7 mouse cellular contexts compared by ENCODE assay signal in the genomic region with DNA sequence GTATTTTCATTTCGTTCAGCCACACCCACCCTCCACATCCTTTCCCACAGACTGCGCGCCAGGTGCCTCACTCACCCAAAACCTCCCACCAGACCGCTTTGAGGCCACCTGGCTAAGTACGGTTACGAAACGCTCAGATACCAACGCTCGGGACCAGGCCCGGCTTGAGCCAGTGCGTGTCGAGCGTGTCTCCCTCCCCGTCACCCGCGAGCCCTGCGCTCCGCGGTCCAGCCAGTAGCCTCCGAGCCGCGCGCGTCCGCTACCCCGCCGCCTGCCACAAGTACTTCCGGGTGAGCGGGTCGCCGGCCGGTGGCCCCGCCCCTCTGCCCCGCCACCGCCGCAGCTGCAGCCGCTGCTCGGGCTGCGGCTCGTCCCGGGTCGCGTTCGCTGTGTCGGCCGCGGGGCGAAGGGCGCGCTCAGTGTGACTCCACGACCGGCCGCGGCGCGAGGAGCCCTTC. TPM values are rescaled to one million over a fixed set of nuclear protein-coding genes. Genes with fewer than 3 reads are reported as not detected.
A peak's percentile ranks its signal among the peaks of the same experiment; 100 is the strongest.
DNase-seq lines count a peak whose midpoint lies in the region; ATAC-seq and TF ChIP-seq lines count a peak whose summit lies in the region.

No protein-coding gene starts in this region.

- TF ChIP-seq CTCF in intestine, postnatal 0 days (IDR thresholded peaks at IDR 0.05; ENCODE audit: low read depth), result no peak
- TF ChIP-seq CTCF in spleen, adult 2 months (IDR thresholded peaks at IDR 0.05; ENCODE audit: extremely low read depth, insufficient read depth, insufficient read length, insufficient replicate concordance), result no peak

- no peaks in the 10 kb centered on the region for H3K36me3 ChIP-seq in intestine, postnatal 0 days (ENCODE audit: control insufficient read depth, insufficient read depth)
- 0 out of 2 replicates have a peak, but pooled peaks cover 9% of the 10 kb centered on the region for H3K36me3 ChIP-seq in limb, embryonic 12.5 days
- H3K36me3 ChIP-seq in midbrain, embryonic 14.5 days (ENCODE audit: control insufficient read depth, insufficient read depth, low read length), result no peaks in the 10 kb centered on the region
- H3K36me3 ChIP-seq in spleen, adult 2 months (ENCODE audit: control insufficient read depth, insufficient read depth, low read length), result no peaks in the 10 kb centered on the region

- H3K27me3 ChIP-seq in intestine, postnatal 0 days (replicated peaks; ENCODE audit: control insufficient read depth, insufficient read depth, low read length), result no peaks in the 10 kb centered on the region
- H3K27me3 ChIP-seq in limb, embryonic 12.5 days, result no peaks in the 10 kb centered on the region
- no peaks in the 10 kb centered on the region for H3K27me3 ChIP-seq in midbrain, embryonic 14.5 days (ENCODE audit: control insufficient read depth, insufficient read depth, low read length)
- H3K27me3 ChIP-seq in spleen, adult 2 months (ENCODE audit: control insufficient read depth, insufficient read depth, low read length), result no peaks in the 10 kb centered on the region

- peaks cover 3% of the 10 kb centered on the region for H3K4me1 ChIP-seq in intestine, postnatal 0 days (replicated peaks; ENCODE audit: control insufficient read depth, insufficient read depth, low read length)
- H3K4me1 ChIP-seq in limb, embryonic 12.5 days (replicated peaks), result peaks cover 13% of the 10 kb centered on the region
- H3K4me1 ChIP-seq in midbrain, embryonic 14.5 days (ENCODE audit: control insufficient read depth, insufficient read depth, low read length), result peaks cover 16% of the 10 kb centered on the region
- peaks cover 11% of the 10 kb centered on the region for H3K4me1 ChIP-seq in spleen, adult 2 months (ENCODE audit: control insufficient read depth, insufficient read depth, insufficient read length)

- H3K27ac ChIP-seq in intestine, postnatal 0 days (ENCODE audit: low read depth, low read length), result peak overlapping the region; percentile 96
- H3K27ac ChIP-seq in limb, embryonic 12.5 days, result peak overlapping the region; percentile 81
- peak overlapping the region; percentile 87 for H3K27ac ChIP-seq in midbrain, embryonic 14.5 days (replicated peaks; ENCODE audit: low read depth, low read length)
- peak overlapping the region; percentile 51 for H3K27ac ChIP-seq in spleen, adult 2 months (ENCODE audit: insufficient read depth, low read length)

- H3K9ac ChIP-seq in intestine, postnatal 0 days (ENCODE audit: low read depth, low read length), result peak overlapping the region; percentile 95
- H3K9ac ChIP-seq in limb, embryonic 12.5 days (replicated peaks), result peak overlapping the region; percentile 94
- H3K9ac ChIP-seq in midbrain, embryonic 14.5 days (replicated peaks; ENCODE audit: low read length), result peak overlapping the region; percentile 92

- WGBS in intestine, postnatal 0 days, result under 1% methylated on average over 41 of the region's 56 CpGs
- WGBS in limb, embryonic 12.5 days, result under 1% methylated on average over 56 of the region's 56 CpGs
- under 1% methylated on average over 56 of the region's 56 CpGs for WGBS in midbrain, embryonic 14.5 days
- under 1% methylated on average over 53 of the region's 56 CpGs for WGBS in spleen, adult 2 months

- TF ChIP-seq POLR2A in spleen, adult 2 months (IDR thresholded peaks at IDR 0.05; ENCODE audit: low read depth, low read length), result peak; percentile 9; the same call in 1 of the 2 replicates

- ATAC-seq in intestine, postnatal 0 days, result peak; percentile 83
- peak; percentile 92 for ATAC-seq in limb, embryonic 12.5 days (ENCODE audit: insufficient number of reproducible peaks, insufficient read depth, low FRiP score, low TSS enrichment, low read depth)
- peak; percentile 97 for ATAC-seq in midbrain, embryonic 14.5 days (ENCODE audit: low FRiP score, low TSS enrichment)

- no peaks in the 10 kb centered on the region for H3K9me3 ChIP-seq in intestine, postnatal 0 days (ENCODE audit: control insufficient read depth)
- H3K9me3 ChIP-seq in limb, embryonic 12.5 days, result no peaks in the 10 kb centered on the region
- no peaks in the 10 kb centered on the region for H3K9me3 ChIP-seq in midbrain, embryonic 14.5 days (ENCODE audit: control insufficient read depth, low read length)

- H3K4me2 ChIP-seq in intestine, postnatal 0 days (replicated peaks; ENCODE audit: low read depth), result peak overlapping the region; percentile 88
- peak overlapping the region; percentile 76 for H3K4me2 ChIP-seq in limb, embryonic 12.5 days
- H3K4me2 ChIP-seq in midbrain, embryonic 14.5 days (ENCODE audit: low read length), result peak overlapping the region; percentile 81

- H3K4me3 ChIP-seq in intestine, postnatal 0 days (ENCODE audit: low read depth, low read length), result peak overlapping the region; percentile 99
- H3K4me3 ChIP-seq in limb, embryonic 12.5 days (replicated peaks), result peak overlapping the region; percentile 99
- H3K4me3 ChIP-seq in midbrain, embryonic 14.5 days (replicated peaks; ENCODE audit: low read depth, low read length), result peak overlapping the region; percentile 99
- H3K4me3 ChIP-seq in spleen, adult 2 months (ENCODE audit: extremely low read depth, insufficient read depth, insufficient read length), result peak overlapping the region; percentile 71

- DNase-seq in adrenal gland, postnatal 10 days, result peak; percentile 95
- DNase-seq in embryo, embryonic 11.5 days (ENCODE audit: low read depth, low spot score), result peak; percentile 46
- DNase-seq in gastrocnemius, postnatal 4 days (ENCODE audit: low spot score in 2 of 2), result peak; percentile 89 to 90
- peak; percentile 92 for DNase-seq in midbrain, embryonic 14.5 days
- DNase-seq in spleen, adult 2 months (ENCODE audit: low read depth in 1 of 2, low spot score in 2 of 2), result peak; percentile 28 to 83

RNA-seq across cellular contexts. Expression of a gene that starts 0.4 kb away (rescaled TPM):
- 10 to 100 TPM; 41.7 to 50.1 TPM for total RNA-seq in adrenal gland, postnatal 10 days (2021)
- total RNA-seq in gastrocnemius, postnatal 4 days (2021), result 10 to 100 TPM; 77.3 to 93.3 TPM
- polyA plus RNA-seq in intestine, postnatal 0 days (2015; fragmentation: Nextera tagmentation; extraction: Ambion mirVana), result 45.1 and 46.1 TPM in 2 replicates
- polyA plus RNA-seq in limb, embryonic 12.5 days (2016; fragmentation: Nextera tagmentation; extraction: Ambion mirVana), result 45.0 and 45.9 TPM in 2 replicates
- 45.1 and 50.7 TPM in 2 replicates for polyA plus RNA-seq in midbrain, embryonic 14.5 days (2014; fragmentation: Nextera tagmentation; extraction: Ambion mirVana)
- polyA plus RNA-seq in spleen, adult 2 months (2012; rRNA removed), result 5.3 and 6.4 TPM in 2 replicates

Comparison
In these comparisons a context has a peak if more than half of its experiments do, and no peak if none do; other contexts are left out.
1. Peak in every context shown above with its lines: DNase-seq, ATAC-seq, H3K4me3 ChIP-seq and H3K27ac ChIP-seq.